Mouse (Mus musculus): Measurements from ENCODE around the gene Ntf3. TPM values are rescaled to one million over a fixed set of nuclear protein-coding genes. Genes with fewer than 3 reads are reported as not detected.

Ntf3 gene
- not detected for polyA plus RNA-seq (2017; shearing (Covaris generic))

GRCm38 (mm10) chr6:126166548-126167207, at the start of gene Ntf3:
Gene Ntf3, minus strand, starts transcription at chr6:126166910.

